Mouse (Mus musculus) embryonic fibroblast, embryonic 13.5 days (primary cell): ENCODE results near the gene Gpr37. TPM values are rescaled to one million over a fixed set of nuclear protein-coding genes. Genes with fewer than 3 reads are reported as not detected.

Source experiments
- H3K27ac ChIP-seq: 2 replicates; pipeline ENCODE4 v1.5.1; 2012; ENCODE audit warnings: low read length, control low read depth, inconsistent platforms; ENCODE audit not compliant: insufficient read depth
- H3K4me1 ChIP-seq: 2 replicates; pipeline ENCODE4 v1.6.1; 2011; ENCODE audit warnings: low read length; ENCODE audit not compliant: control insufficient read depth, insufficient read depth
- H3K4me3 ChIP-seq: 2 replicates; pipeline ENCODE4 v1.5.1; 2011; ENCODE audit warnings: mild to moderate bottlenecking, control low read depth, low read length; ENCODE audit not compliant: insufficient read depth
- CTCF ChIP-seq: IDR thresholded peaks from 2 replicates; pipeline ENCODE4 v1.5.1; 2011; ENCODE audit warnings: mild to moderate bottlenecking, control low read depth, low read length, moderate library complexity, borderline replicate concordance; ENCODE audit not compliant: insufficient read depth
- POLR2A ChIP-seq: IDR thresholded peaks from 2 replicates; pipeline ENCODE4 v1.6.1; 2011; ENCODE audit warnings: low read depth, mild to moderate bottlenecking, control low read depth, low read length, moderate library complexity
- polyA plus RNA-seq: library from polyadenylated mRNA; stranded (reverse); fragments of >200 nt; gene quantifications from 2 replicates; pipeline ENCODE4 v1.2.4, GENCODE M21; 2011; ENCODE audit warnings: low read depth; ENCODE audit not compliant: missing spikeins, insufficient read length

Gpr37 gene
- polyA plus RNA-seq, 1 experiment: not detected

DNA sequence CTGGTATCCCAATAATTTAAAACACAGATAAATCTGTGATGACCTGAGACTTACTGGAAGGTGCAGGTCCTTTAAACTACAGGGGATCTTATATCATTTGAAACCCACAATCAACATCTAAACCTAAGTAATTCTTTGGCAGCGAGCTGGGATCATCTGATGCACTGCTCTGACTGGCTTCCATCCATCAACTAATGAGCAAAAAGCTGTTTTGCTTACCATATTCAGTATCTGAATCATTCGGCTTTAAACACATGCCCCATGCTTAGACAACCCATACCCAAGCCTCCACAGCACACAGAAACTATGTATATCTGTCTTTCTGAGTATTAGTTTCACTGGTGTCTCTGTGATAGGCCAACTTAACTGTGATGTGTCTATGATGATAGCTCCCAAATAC, 6.1 kb downstream of the Gpr37 start:
- TF ChIP-seq POLR2A (no peak), CTCF (no peak)

GRCm38 (mm10) chr6:25675111-25675510, 15.4 kb downstream of the Gpr37 start:
- H3K27ac ChIP-seq: no peak overlapping the region
- TF ChIP-seq POLR2A: no peak
- TF ChIP-seq CTCF: no peak
- no peak overlapping the region for H3K4me3 ChIP-seq
- no peaks in the 10 kb centered on the region for H3K4me1 ChIP-seq

More for the DNA sequence above, 6.1 kb downstream of the Gpr37 start:
- Histone ChIP-seq H3K4me3 (no peak overlapping the region), H3K27ac (no peak overlapping the region), H3K4me1 (peaks cover 3% of the 10 kb centered on the region; the same call in 1 of the 2 replicates)

DNA sequence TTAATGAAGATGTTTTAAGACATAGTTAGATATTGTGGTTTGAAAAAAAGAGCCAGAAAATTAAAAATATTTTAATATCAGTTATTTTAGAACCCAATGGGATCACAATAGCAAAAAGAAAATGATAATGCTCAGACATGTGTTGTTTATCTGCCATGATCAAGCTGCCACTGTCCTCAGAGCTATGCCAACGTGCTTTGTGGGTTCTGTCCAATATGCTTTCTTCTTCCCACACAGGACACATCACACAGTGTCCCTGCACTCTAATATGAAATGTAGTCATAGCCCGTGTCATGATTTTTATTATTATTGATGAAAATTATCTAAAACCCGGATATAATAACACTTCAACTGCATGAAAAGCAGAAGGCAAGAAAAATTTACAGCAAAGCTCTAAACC, 16.7 kb downstream of the Gpr37 start:
- H3K27ac ChIP-seq: no peak overlapping the region
- H3K4me3 ChIP-seq: no peak overlapping the region
- no peak for TF ChIP-seq POLR2A
- no peak for TF ChIP-seq CTCF
- H3K4me1 ChIP-seq: no peaks in the 10 kb centered on the region

- Histone ChIP-seq H3K4me3 (no peak overlapping the region), H3K4me1 (no peaks in the 10 kb centered on the region), H3K27ac (no peak overlapping the region)
- TF ChIP-seq POLR2A: no peak
- TF ChIP-seq CTCF: no peak
Observed at GRCm38 (mm10) chr6:25670150-25670549, 20.4 kb downstream of the Gpr37 start.

DNA sequence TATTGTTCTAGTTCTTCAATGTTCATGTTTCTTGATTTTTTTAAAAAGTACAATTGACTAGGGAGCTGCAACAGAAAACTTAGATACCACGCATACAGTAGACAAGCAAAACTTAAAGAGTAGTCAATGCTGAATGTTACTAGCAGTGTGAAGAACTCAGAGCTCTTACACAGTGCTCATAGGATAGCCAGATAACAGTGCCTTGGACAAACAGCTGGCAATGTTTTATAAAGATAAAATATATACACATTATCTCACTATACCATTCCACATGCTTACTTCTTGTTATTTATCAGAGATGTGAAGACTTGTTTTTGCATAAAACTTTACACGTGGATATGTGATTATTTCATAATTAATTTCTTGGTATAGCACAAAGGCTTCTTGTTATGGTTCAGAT, 26.6 kb downstream of the Gpr37 start:
- Histone ChIP-seq H3K27ac (no peak overlapping the region), H3K4me1 (no peaks in the 10 kb centered on the region), H3K4me3 (no peak overlapping the region)
- TF ChIP-seq POLR2A (no peak), CTCF (no peak)

GRCm38 (mm10) chr6:25659924-25660675, 30.4 kb downstream of the Gpr37 start:
- Histone ChIP-seq H3K4me3 (no peak overlapping the region), H3K4me1 (no peaks in the 10 kb centered on the region), H3K27ac (no peak overlapping the region)
- TF ChIP-seq CTCF: no peak
- no peak for TF ChIP-seq POLR2A

Other genes starting within 250 kb of the Gpr37 start
- gene Pot1a, start 118.5 kb upstream of the Gpr37 start, polyA plus RNA-seq: 16.4 and 27.0 TPM in 2 replicates